10 mouse cellular contexts compared by ENCODE assay signal in genomic region chr2:21100248-21100808, GRCm38 (mm10).
"Had no signal": no experiment of that assay in that cellular context is flagged by ENCODE, and none has a peak within 500 bp of the region (broad histone marks: within the 10 kb centered on the region; RNA-seq: fewer than 3 reads in every experiment).

No protein-coding gene starts in this region.

- H3K27me3 ChIP-seq: limb, embryonic 13.5 days; stomach, embryonic 15.5 days had no signal

- H3K9me3 ChIP-seq: limb, embryonic 13.5 days; stomach, embryonic 15.5 days had no signal

- DNase-seq: kidney, adult 18-20 months; kidney, postnatal 14 days; left cerebral cortex, postnatal 4 days; lung, adult 18-20 months; retina, postnatal 1 day; thymus, adult 2 months; thymus, postnatal 36 days had no signal

- H3K4me3 ChIP-seq: limb, embryonic 13.5 days; stomach, embryonic 15.5 days had no signal

- H3K9ac ChIP-seq: limb, embryonic 13.5 days; liver, embryonic 14.5 days; stomach, embryonic 15.5 days had no signal

- H3K27ac ChIP-seq: limb, embryonic 13.5 days; liver, embryonic 14.5 days; stomach, embryonic 15.5 days had no signal

- H3K4me1 ChIP-seq: limb, embryonic 13.5 days; stomach, embryonic 15.5 days had no signal

- H3K4me2 ChIP-seq: limb, embryonic 13.5 days; stomach, embryonic 15.5 days had no signal

- H3K36me3 ChIP-seq: limb, embryonic 13.5 days; stomach, embryonic 15.5 days had no signal
